ENCODE assay signal across 8 mouse cellular contexts in genomic region chr7:59228045-59228865, GRCm38 (mm10). TPM values are rescaled to one million over a fixed set of nuclear protein-coding genes. Genes with fewer than 3 reads are reported as not detected.
A peak's percentile ranks its signal among the peaks of the same experiment; 100 is the strongest.
DNase-seq lines count a peak whose midpoint lies in the region; ATAC-seq and TF ChIP-seq lines count a peak whose summit lies in the region.

TSS of gene Ube3a (plus strand) at chr7:59228750.

- ATAC-seq in erythroid progenitor cell, adult 5-6 weeks (replicated peaks; ENCODE audit: low FRiP score, poor library complexity, severe bottlenecking): peak; percentile 96
- ATAC-seq in heart, embryonic 12.5 days (ENCODE audit: insufficient number of reproducible peaks, low FRiP score): peak; percentile 97
- peak; percentile 98 for ATAC-seq in kidney, postnatal 0 days (replicated peaks; ENCODE audit: low FRiP score, low read depth)
- peak; percentile 98 for ATAC-seq in liver, embryonic 11.5 days (replicated peaks; ENCODE audit: low FRiP score)
- peak; percentile 98 for ATAC-seq in stomach, embryonic 15.5 days (ENCODE audit: insufficient read depth, low FRiP score, low read depth)

- H3K9me3 ChIP-seq in heart, embryonic 12.5 days (replicated peaks): no peaks in the 10 kb centered on the region
- H3K9me3 ChIP-seq in kidney, postnatal 0 days (replicated peaks; ENCODE audit: low read length): no peaks in the 10 kb centered on the region
- H3K9me3 ChIP-seq in liver, embryonic 11.5 days (ENCODE audit: control insufficient read depth, low read length): no peaks in the 10 kb centered on the region
- no peaks in the 10 kb centered on the region for H3K9me3 ChIP-seq in stomach, embryonic 15.5 days

- peaks cover 7% of the 10 kb centered on the region; the same call in 1 of the 2 replicates for H3K4me1 ChIP-seq in heart, embryonic 12.5 days (replicated peaks)
- H3K4me1 ChIP-seq in kidney, postnatal 0 days (replicated peaks; ENCODE audit: insufficient read depth, low read length): no peaks in the 10 kb centered on the region
- peaks cover 6% of the 10 kb centered on the region for H3K4me1 ChIP-seq in liver, embryonic 11.5 days (replicated peaks; ENCODE audit: control insufficient read depth, insufficient read depth, low read length)
- H3K4me1 ChIP-seq in stomach, embryonic 15.5 days: no peaks in the 10 kb centered on the region

- peak within 1 kb of the TSS; percentile 66 for H3K4me2 ChIP-seq in heart, embryonic 12.5 days
- peak within 1 kb of the TSS; percentile 73 for H3K4me2 ChIP-seq in kidney, postnatal 0 days (ENCODE audit: low read length)
- H3K4me2 ChIP-seq in liver, embryonic 11.5 days: peak within 1 kb of the TSS; percentile 74
- peak within 1 kb of the TSS; percentile 61 for H3K4me2 ChIP-seq in stomach, embryonic 15.5 days

- H3K36me3 ChIP-seq in heart, embryonic 12.5 days: no peaks in the 10 kb centered on the region
- H3K36me3 ChIP-seq in kidney, postnatal 0 days (ENCODE audit: insufficient read depth, low read length): no peaks in the 10 kb centered on the region
- no peaks in the 10 kb centered on the region for H3K36me3 ChIP-seq in liver, embryonic 11.5 days (ENCODE audit: control insufficient read depth, insufficient read depth, low read length)
- no peaks in the 10 kb centered on the region for H3K36me3 ChIP-seq in stomach, embryonic 15.5 days

- peak within 1 kb of the TSS; percentile 97 for H3K4me3 ChIP-seq in heart, embryonic 12.5 days
- peak within 1 kb of the TSS; percentile 98 for H3K4me3 ChIP-seq in kidney, postnatal 0 days (replicated peaks; ENCODE audit: low read depth, low read length)
- H3K4me3 ChIP-seq in liver, embryonic 11.5 days (ENCODE audit: low read depth, low read length): peak within 1 kb of the TSS; percentile 97
- H3K4me3 ChIP-seq in stomach, embryonic 15.5 days (replicated peaks): peak within 1 kb of the TSS; percentile 64

- DNase-seq in CD4-positive helper T cell, adult 2 months (ENCODE audit: low read depth, low spot score): peak; percentile 97
- peak; percentile 94 for DNase-seq in brain, embryonic 18.5 days (ENCODE audit: low read depth, low spot score)
- peak; percentile 99 for DNase-seq in kidney, postnatal 0 days (ENCODE audit: low spot score)
- peak; percentile 97 for DNase-seq in liver, embryonic 11.5 days (ENCODE audit: low spot score)
- DNase-seq in naive thymus-derived CD4-positive, alpha-beta T cell, adult 2 months (ENCODE audit: low read depth): peak; percentile 97

- 0 out of 2 replicates have a peak, but pooled peaks have one; percentile 24 for TF ChIP-seq CTCF in kidney, postnatal 0 days (IDR thresholded peaks at IDR 0.05; ENCODE audit: low read depth)

- peak within 1 kb of the TSS; percentile 99 for H3K9ac ChIP-seq in heart, embryonic 12.5 days
- H3K9ac ChIP-seq in kidney, postnatal 0 days (ENCODE audit: low read depth, low read length): peak within 1 kb of the TSS; percentile 98
- H3K9ac ChIP-seq in liver, embryonic 11.5 days (ENCODE audit: low read depth, low read length): peak within 1 kb of the TSS; percentile 98
- peak within 1 kb of the TSS; percentile 85 for H3K9ac ChIP-seq in stomach, embryonic 15.5 days

- H3K27me3 ChIP-seq in heart, embryonic 12.5 days (replicated peaks): no peaks in the 10 kb centered on the region
- H3K27me3 ChIP-seq in kidney, postnatal 0 days (ENCODE audit: insufficient read depth, low read length): no peaks in the 10 kb centered on the region
- H3K27me3 ChIP-seq in liver, embryonic 11.5 days (replicated peaks; ENCODE audit: control insufficient read depth, insufficient read depth, low read length): no peaks in the 10 kb centered on the region
- no peaks in the 10 kb centered on the region for H3K27me3 ChIP-seq in stomach, embryonic 15.5 days (replicated peaks)

- peak within 1 kb of the TSS; percentile 98 for H3K27ac ChIP-seq in heart, embryonic 12.5 days (ENCODE audit: poor library complexity, severe bottlenecking)
- peak within 1 kb of the TSS; percentile 99 for H3K27ac ChIP-seq in kidney, postnatal 0 days
- peak within 1 kb of the TSS; percentile 97 for H3K27ac ChIP-seq in liver, embryonic 11.5 days (ENCODE audit: low read depth, low read length)
- peak within 1 kb of the TSS; percentile 97 for H3K27ac ChIP-seq in stomach, embryonic 15.5 days

- 1% methylated on average over 49 of the region's 50 CpGs for WGBS in heart, embryonic 12.5 days
- WGBS in kidney, postnatal 0 days: under 1% methylated on average over 46 of the region's 50 CpGs
- WGBS in liver, embryonic 11.5 days: 1% methylated on average over 49 of the region's 50 CpGs
- under 1% methylated on average over 50 of the region's 50 CpGs for WGBS in stomach, embryonic 15.5 days

RNA-seq across cellular contexts. Expression of gene Ube3a, which starts in this region (rescaled TPM):
- total RNA-seq in erythroid progenitor cell, adult 5-6 weeks (2015; ENCODE audit: low replicate concordance): 45.0 and 73.8 TPM in 2 replicates
- 87.5 and 96.4 TPM in 2 replicates for total RNA-seq in erythroid progenitor cell, adult 5-6 weeks (2017; ENCODE audit: low replicate concordance)
- polyA plus RNA-seq in heart, embryonic 12.5 days (2016; fragmentation: Nextera tagmentation; extraction: Ambion mirVana): 130 and 144 TPM in 2 replicates
- polyA plus RNA-seq in kidney, postnatal 0 days (2015; fragmentation: Nextera tagmentation; extraction: Ambion mirVana): 127 and 132 TPM in 2 replicates
- polyA plus RNA-seq in liver, embryonic 11.5 days (2014; fragmentation: Nextera tagmentation; extraction: Ambion mirVana): 123 and 124 TPM in 2 replicates
- polyA plus RNA-seq in stomach, embryonic 15.5 days (2015; fragmentation: Nextera tagmentation; extraction: Ambion mirVana): 120 and 135 TPM in 2 replicates

Comparison
In these comparisons a context has a peak if more than half of its experiments do, and no peak if none do; other contexts are left out.
1. Peak in every context shown above with its lines: DNase-seq, ATAC-seq, H3K4me3 ChIP-seq and H3K27ac ChIP-seq.